Mouse (Mus musculus) cerebellum, adult 9-11 months (tissue): ENCODE results near the gene Lrrc75b.
A peak's percentile ranks its signal among the peaks of the same experiment; 100 is the strongest.
"Not testable (repeated sequence)": the region's sequence is repeated elsewhere in the genome, so short reads cannot be mapped to it uniquely, and the experiment has no call there.

Experiments used
- DNase-seq: peaks from one replicate; pipeline ENCODE4 v3.0.0; 2022

The Lrrc75b gene

GRCm38 (mm10) chr10:75566765-75567164 lies 6.6 kb upstream of the Lrrc75b start:
- not testable (repeated sequence) for DNase-seq

- DNase-seq: no peak
Measured at GRCm38 (mm10) chr10:75566321-75566720, 6.2 kb upstream of the Lrrc75b start.

GRCm38 (mm10) chr10:75565906-75566305 lies 5.8 kb upstream of the Lrrc75b start:
- DNase-seq: peak; percentile 5

- no peak for DNase-seq
Measured at GRCm38 (mm10) chr10:75565436-75565835, 5.3 kb upstream of the Lrrc75b start.

GRCm38 (mm10) chr10:75564687-75565265 lies 4.6 kb upstream of the Lrrc75b start:
- no peak for DNase-seq

- DNase-seq: peak; percentile 7
Measured at GRCm38 (mm10) chr10:75562596-75562995, 2.5 kb upstream of the Lrrc75b start.

- DNase-seq: peak; percentile 43
Measured at GRCm38 (mm10) chr10:75561071-75561654, 1.0 kb upstream of the Lrrc75b start, which contains the start of gene Ggt1. TSS of gene Ggt1 (plus strand) at chr10:75561604.

- no peak for DNase-seq
Measured at GRCm38 (mm10) chr10:75560549-75560899, 394 bp upstream of the Lrrc75b start.

- peak; percentile 61 for DNase-seq
Measured at GRCm38 (mm10) chr10:75559041-75559675, 972 bp downstream of the Lrrc75b start.

GRCm38 (mm10) chr10:75558515-75558914 lies 1.6 kb downstream of the Lrrc75b start:
- peak; percentile 89 for DNase-seq

GRCm38 (mm10) chr10:75556026-75556425 lies 4.1 kb downstream of the Lrrc75b start:
- DNase-seq: peak; percentile 75

GRCm38 (mm10) chr10:75555557-75555956 lies 4.6 kb downstream of the Lrrc75b start:
- DNase-seq: no peak

GRCm38 (mm10) chr10:75554090-75554489 lies 6.0 kb downstream of the Lrrc75b start:
- no peak for DNase-seq

- no peak for DNase-seq
Measured at GRCm38 (mm10) chr10:75552701-75553450, 7.3 kb downstream of the Lrrc75b start.

- no peak for DNase-seq
Measured at GRCm38 (mm10) chr10:75552106-75552505, 8.0 kb downstream of the Lrrc75b start.

- no peak for DNase-seq
Measured at GRCm38 (mm10) chr10:75551175-75551574, 9.0 kb downstream of the Lrrc75b start.

- no peak for DNase-seq
Measured at GRCm38 (mm10) chr10:75549886-75550285, 10.2 kb downstream of the Lrrc75b start.

- DNase-seq: no peak
Measured at GRCm38 (mm10) chr10:75548486-75548885, 11.6 kb downstream of the Lrrc75b start.

GRCm38 (mm10) chr10:75547901-75548300 lies 12.2 kb downstream of the Lrrc75b start:
- no peak for DNase-seq

- no peak for DNase-seq
Measured at GRCm38 (mm10) chr10:75536123-75536522, 24.0 kb downstream of the Lrrc75b start.

GRCm38 (mm10) chr10:75535423-75535822 lies 24.7 kb downstream of the Lrrc75b start:
- DNase-seq: no peak

GRCm38 (mm10) chr10:75534934-75535333 lies 25.2 kb downstream of the Lrrc75b start:
- DNase-seq: peak; percentile 15

GRCm38 (mm10) chr10:75534216-75534615 lies 25.9 kb downstream of the Lrrc75b start:
- no peak for DNase-seq
